16 mouse cellular contexts compared by ENCODE assay signal in the genomic region with DNA sequence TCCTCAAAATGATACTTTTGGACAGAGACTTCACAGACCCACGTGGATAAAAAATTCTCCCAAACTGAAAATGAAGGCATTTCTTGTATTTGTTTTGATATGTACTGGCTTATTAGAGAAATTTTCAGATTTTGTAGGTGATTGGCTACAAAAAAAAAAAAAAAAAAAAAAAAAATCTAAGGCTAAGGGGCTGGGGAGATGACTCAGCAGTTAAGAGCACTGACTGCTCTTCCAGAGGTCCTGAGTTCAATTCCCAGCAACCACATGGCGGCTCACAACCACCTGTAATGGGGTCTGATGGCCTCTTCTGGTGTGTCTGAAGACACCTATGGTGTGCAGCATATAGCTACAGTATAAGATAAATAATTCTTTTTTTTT.
"Had no signal": no experiment of that assay in that cellular context is flagged by ENCODE, and none has a peak within 500 bp of the region (broad histone marks: within the 10 kb centered on the region; RNA-seq: fewer than 3 reads in every experiment).

No protein-coding gene starts in this region.

- H3K27me3 ChIP-seq: neural tube, embryonic 13.5 days; neural tube, embryonic 15.5 days; stomach, embryonic 15.5 days had no signal

- H3K9ac ChIP-seq: neural tube, embryonic 13.5 days; neural tube, embryonic 15.5 days; stomach, embryonic 15.5 days had no signal

- DNase-seq: retina, postnatal 1 day; right cerebral cortex, adult 18-20 months; right cerebral cortex, postnatal 14 days; right cerebral cortex, postnatal 25 days; right cerebral cortex, postnatal 4 days; spleen, adult 18-20 months; thymus, adult 18-20 months; thymus, adult 2 months; thymus, postnatal 14 days; thymus, postnatal 25 days; thymus, postnatal 36 days; thymus, postnatal 4 days had no signal

- H3K4me3 ChIP-seq: neural tube, embryonic 13.5 days; neural tube, embryonic 15.5 days; stomach, embryonic 15.5 days had no signal

- H3K4me2 ChIP-seq: neural tube, embryonic 13.5 days; neural tube, embryonic 15.5 days; stomach, embryonic 15.5 days had no signal

- H3K27ac ChIP-seq: neural tube, embryonic 13.5 days; neural tube, embryonic 15.5 days; stomach, embryonic 15.5 days; stomach, postnatal 0 days had no signal

- H3K9me3 ChIP-seq: neural tube, embryonic 13.5 days; neural tube, embryonic 15.5 days; stomach, embryonic 15.5 days had no signal

- H3K36me3 ChIP-seq: neural tube, embryonic 15.5 days; stomach, embryonic 15.5 days had no signal

- H3K4me1 ChIP-seq: neural tube, embryonic 13.5 days; stomach, embryonic 15.5 days had no signal
